Mouse (Mus musculus): ENCODE measurements around the gene Pgpep1l. TPM values are rescaled to one million over a fixed set of nuclear protein-coding genes. Genes with fewer than 3 reads are reported as not detected.

The Pgpep1l gene
- polyA plus RNA-seq, 1 experiment from 2014 or later, result not detected

DNA sequence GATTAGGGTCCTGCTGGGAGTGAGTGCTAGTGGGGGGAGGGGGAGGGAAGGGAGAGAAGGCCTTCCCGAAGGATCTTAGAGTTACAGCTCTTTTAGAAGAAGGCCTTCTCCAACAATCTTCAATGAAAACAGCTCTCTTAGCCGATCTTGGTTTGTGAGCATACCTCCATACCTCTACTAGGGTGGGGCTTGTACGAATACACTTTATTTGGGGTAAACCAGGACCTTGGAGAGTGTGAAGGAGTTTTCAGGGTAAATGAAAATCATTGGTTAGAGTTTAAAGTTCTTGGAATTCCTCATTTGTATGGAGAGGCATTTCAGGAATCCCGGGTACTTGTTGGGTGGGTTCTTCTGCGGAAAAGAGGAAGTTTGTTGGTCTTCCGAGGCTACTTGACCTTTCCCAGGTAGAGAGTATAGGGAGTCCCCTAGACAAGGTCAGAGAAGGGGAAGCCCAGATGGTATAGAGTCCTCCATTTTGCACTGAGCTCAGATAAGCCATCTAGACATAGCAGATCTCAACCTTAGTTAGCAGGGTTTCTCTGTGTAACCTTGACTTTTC lies 4.4 kb downstream of the Pgpep1l start:
- no peak overlapping the region for H3K27ac ChIP-seq (ENCODE audit: low read length)
- no peaks in the 10 kb centered on the region for H3K9me3 ChIP-seq (replicated peaks; ENCODE audit: control insufficient read depth, low read length, poor library complexity, severe bottlenecking)
- 76% methylated on average over 6 of the region's 6 CpGs for WGBS
- H3K4me1 ChIP-seq (ENCODE audit: control insufficient read depth, insufficient read depth, low read length), result peaks cover 9% of the 10 kb centered on the region
- no peaks in the 10 kb centered on the region for H3K36me3 ChIP-seq (ENCODE audit: control insufficient read depth, insufficient read depth, low read length)
- no peak for ATAC-seq
- H3K4me2 ChIP-seq (ENCODE audit: low read length), result no peak overlapping the region
- H3K27me3 ChIP-seq (ENCODE audit: control insufficient read depth, insufficient read depth, low read depth, low read length), result no peaks in the 10 kb centered on the region
- H3K4me3 ChIP-seq (ENCODE audit: low read depth, low read length), result no peak overlapping the region
- H3K9ac ChIP-seq (ENCODE audit: low read depth, low read length), result no peak overlapping the region

DNA sequence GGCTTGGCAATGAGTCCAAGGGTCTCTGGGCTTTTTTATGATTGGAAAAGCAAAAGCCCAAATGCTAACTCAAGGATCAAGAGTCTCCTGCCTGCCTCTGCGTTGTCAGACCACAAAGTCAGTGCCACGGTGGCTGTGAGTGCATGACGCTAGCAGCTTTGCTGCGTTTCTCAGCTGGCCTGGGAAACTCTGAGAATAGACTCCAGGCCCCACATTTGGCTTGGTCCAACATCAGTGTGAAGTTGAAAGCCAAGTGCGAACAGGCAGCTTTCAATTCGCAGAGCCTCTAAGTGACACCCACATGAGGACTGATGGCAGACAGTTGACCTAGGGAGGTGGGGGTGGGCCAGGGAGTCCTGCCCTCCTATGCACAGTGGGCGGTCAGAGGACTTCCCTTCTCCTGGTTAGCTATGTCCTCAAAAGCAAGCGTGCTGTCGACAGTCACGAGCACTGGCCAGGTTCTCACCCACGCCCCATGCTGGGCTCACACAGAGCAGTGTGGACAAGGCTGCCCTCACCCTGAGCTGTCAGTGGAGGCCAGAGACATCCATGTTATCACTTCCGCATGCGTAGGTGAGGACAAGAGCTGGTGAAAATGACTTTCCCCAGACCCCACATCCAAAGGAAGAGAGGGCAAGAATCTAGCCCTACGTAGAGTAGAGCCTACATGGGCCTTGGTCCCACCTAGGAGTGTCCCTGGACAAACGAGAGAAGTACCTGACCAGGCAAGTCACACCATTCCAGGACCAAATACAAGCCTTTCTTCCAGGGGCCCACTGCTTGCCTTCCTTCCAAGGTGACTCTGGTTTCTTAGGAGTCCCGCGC lies 5.5 kb downstream of the Pgpep1l start:
- no peak overlapping the region for H3K27ac ChIP-seq (ENCODE audit: low read length)
- no peaks in the 10 kb centered on the region for H3K27me3 ChIP-seq (ENCODE audit: control insufficient read depth, insufficient read depth, low read depth, low read length)
- no peaks in the 10 kb centered on the region for H3K36me3 ChIP-seq (ENCODE audit: control insufficient read depth, insufficient read depth, low read length)
- no peak overlapping the region for H3K4me2 ChIP-seq (ENCODE audit: low read length)
- H3K4me1 ChIP-seq (ENCODE audit: control insufficient read depth, insufficient read depth, low read length), result no peaks in the 10 kb centered on the region
- 85% methylated on average over 17 of the region's 17 CpGs for WGBS
- no peak overlapping the region for H3K4me3 ChIP-seq (ENCODE audit: low read depth, low read length)
- no peaks in the 10 kb centered on the region for H3K9me3 ChIP-seq (replicated peaks; ENCODE audit: control insufficient read depth, low read length, poor library complexity, severe bottlenecking)
- no peak overlapping the region for H3K9ac ChIP-seq (ENCODE audit: low read depth, low read length)
- ATAC-seq, result no peak

GRCm38 (mm10) chr7:68257767-68258166 lies 6.3 kb downstream of the Pgpep1l start:
- ATAC-seq, result no peak
- no peaks in the 10 kb centered on the region for H3K4me1 ChIP-seq (ENCODE audit: control insufficient read depth, insufficient read depth, low read length)
- H3K9me3 ChIP-seq (replicated peaks; ENCODE audit: control insufficient read depth, low read length, poor library complexity, severe bottlenecking), result no peaks in the 10 kb centered on the region
- H3K27me3 ChIP-seq (ENCODE audit: control insufficient read depth, insufficient read depth, low read depth, low read length), result no peaks in the 10 kb centered on the region
- no peak overlapping the region for H3K4me3 ChIP-seq (ENCODE audit: low read depth, low read length)
- no peak overlapping the region for H3K4me2 ChIP-seq (ENCODE audit: low read length)
- H3K9ac ChIP-seq (ENCODE audit: low read depth, low read length), result no peak overlapping the region
- WGBS, result 58% methylated on average over 2 of the region's 2 CpGs
- no peak overlapping the region for H3K27ac ChIP-seq (ENCODE audit: low read length)
- H3K36me3 ChIP-seq (ENCODE audit: control insufficient read depth, insufficient read depth, low read length), result no peaks in the 10 kb centered on the region

DNA sequence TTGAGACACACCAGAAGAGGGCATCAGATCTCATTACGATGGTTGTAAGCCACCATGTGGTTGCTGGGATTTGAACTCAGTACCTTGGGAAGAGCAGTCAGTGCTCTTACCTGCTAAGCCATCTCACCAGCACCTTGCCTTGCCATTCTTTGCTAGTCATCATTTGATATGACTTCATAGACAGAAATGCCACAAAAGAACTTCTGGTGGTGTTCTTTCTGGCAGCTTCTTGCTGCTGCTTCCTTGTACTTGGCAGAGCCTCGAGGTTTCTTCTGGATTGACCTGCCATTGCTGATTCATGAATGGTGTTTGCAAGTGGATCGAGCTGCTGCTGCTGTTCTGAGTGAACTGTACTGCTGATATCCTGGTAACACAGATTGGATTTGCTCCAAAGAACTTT lies 13.1 kb downstream of the Pgpep1l start:
- Histone ChIP-seq H3K27me3 (ENCODE audit: control insufficient read depth, insufficient read depth, low read depth, low read length) (no peaks in the 10 kb centered on the region), H3K4me1 (ENCODE audit: control insufficient read depth, insufficient read depth, low read length) (no peaks in the 10 kb centered on the region), H3K4me3 (ENCODE audit: low read depth, low read length) (no peak overlapping the region), H3K36me3 (ENCODE audit: control insufficient read depth, insufficient read depth, low read length) (no peaks in the 10 kb centered on the region), H3K4me2 (ENCODE audit: low read length) (no peak overlapping the region), H3K9me3 (replicated peaks; ENCODE audit: control insufficient read depth, low read length, poor library complexity, severe bottlenecking) (no peaks in the 10 kb centered on the region), H3K27ac (ENCODE audit: low read length) (no peak overlapping the region), H3K9ac (ENCODE audit: low read depth, low read length) (no peak overlapping the region)
- ATAC-seq, result no peak
- 90% methylated on average over 3 of the region's 3 CpGs for WGBS

- Histone ChIP-seq H3K27me3 (ENCODE audit: control insufficient read depth, insufficient read depth, low read depth, low read length) (no peaks in the 10 kb centered on the region), H3K9ac (ENCODE audit: low read depth, low read length) (no peak overlapping the region), H3K36me3 (ENCODE audit: control insufficient read depth, insufficient read depth, low read length) (no peaks in the 10 kb centered on the region), H3K9me3 (replicated peaks; ENCODE audit: control insufficient read depth, low read length, poor library complexity, severe bottlenecking) (no peaks in the 10 kb centered on the region), H3K4me3 (ENCODE audit: low read depth, low read length) (no peak overlapping the region), H3K4me1 (ENCODE audit: control insufficient read depth, insufficient read depth, low read length) (no peaks in the 10 kb centered on the region), H3K4me2 (ENCODE audit: low read length) (no peak overlapping the region), H3K27ac (ENCODE audit: low read length) (no peak overlapping the region)
- ATAC-seq, result no peak
- WGBS, result 88% methylated on average over 1 of the region's 1 CpGs
Observed at GRCm38 (mm10) chr7:68250411-68250810, 13.6 kb downstream of the Pgpep1l start.

- Histone ChIP-seq H3K4me2 (ENCODE audit: low read length) (no peak overlapping the region), H3K27me3 (ENCODE audit: control insufficient read depth, insufficient read depth, low read depth, low read length) (no peaks in the 10 kb centered on the region), H3K4me1 (ENCODE audit: control insufficient read depth, insufficient read depth, low read length) (no peaks in the 10 kb centered on the region), H3K4me3 (ENCODE audit: low read depth, low read length) (no peak overlapping the region), H3K9ac (ENCODE audit: low read depth, low read length) (no peak overlapping the region), H3K9me3 (replicated peaks; ENCODE audit: control insufficient read depth, low read length, poor library complexity, severe bottlenecking) (no peaks in the 10 kb centered on the region), H3K27ac (ENCODE audit: low read length) (no peak overlapping the region), H3K36me3 (ENCODE audit: control insufficient read depth, insufficient read depth, low read length) (no peaks in the 10 kb centered on the region)
- 80% methylated on average over 8 of the region's 8 CpGs for WGBS
- no peak for ATAC-seq
Observed at GRCm38 (mm10) chr7:68246249-68246648, 17.8 kb downstream of the Pgpep1l start.

DNA sequence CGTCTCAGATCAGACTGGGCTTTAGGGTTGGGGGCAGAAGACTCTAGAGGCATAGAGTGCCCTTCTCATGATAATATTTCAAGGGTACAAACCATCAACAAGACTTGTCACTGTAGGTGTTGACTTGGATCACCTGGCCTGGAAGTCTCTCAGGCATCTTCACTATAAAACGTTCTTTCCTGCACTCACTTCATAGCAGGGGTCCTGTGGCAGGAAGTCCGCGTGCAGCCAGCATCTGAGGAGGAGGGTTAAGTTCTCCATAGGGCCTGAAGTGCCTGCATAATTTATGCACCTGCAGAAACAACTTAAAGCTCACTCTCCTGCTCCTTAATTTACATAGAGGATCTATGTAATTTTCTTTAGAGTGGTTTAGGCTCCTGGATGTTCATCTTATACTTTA lies 18.4 kb downstream of the Pgpep1l start:
- WGBS, result 50% methylated on average over 4 of the region's 4 CpGs
- H3K4me1 ChIP-seq (ENCODE audit: control insufficient read depth, insufficient read depth, low read length), result no peaks in the 10 kb centered on the region

DNA sequence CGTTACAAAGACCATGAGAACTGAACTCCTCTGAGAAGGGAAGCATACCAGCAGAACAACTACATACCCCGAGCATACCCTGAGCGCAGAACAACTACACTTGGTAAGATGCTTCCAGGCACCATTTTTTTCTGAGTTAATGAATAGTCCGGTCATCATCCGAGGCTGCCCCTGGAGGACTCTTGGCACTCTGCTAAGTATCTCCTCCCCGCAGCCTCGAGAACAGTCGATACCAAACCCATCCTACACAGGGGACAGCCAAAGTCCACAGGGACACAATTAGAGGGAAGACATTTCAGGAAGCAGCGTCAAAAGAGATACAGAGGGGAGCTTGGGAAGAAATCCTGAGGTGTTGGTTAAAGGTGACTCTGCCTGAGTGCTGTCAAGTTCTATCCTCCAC lies 22.8 kb downstream of the Pgpep1l start:
- no peak overlapping the region for H3K4me2 ChIP-seq (ENCODE audit: low read length)
- H3K4me3 ChIP-seq (ENCODE audit: low read depth, low read length), result no peak overlapping the region
- H3K4me1 ChIP-seq (ENCODE audit: control insufficient read depth, insufficient read depth, low read length), result no peaks in the 10 kb centered on the region
- WGBS, result 76% methylated on average over 9 of the region's 9 CpGs
- no peaks in the 10 kb centered on the region for H3K9me3 ChIP-seq (replicated peaks; ENCODE audit: control insufficient read depth, low read length, poor library complexity, severe bottlenecking)
- H3K27me3 ChIP-seq (ENCODE audit: control insufficient read depth, insufficient read depth, low read depth, low read length), result no peaks in the 10 kb centered on the region
- H3K36me3 ChIP-seq (ENCODE audit: control insufficient read depth, insufficient read depth, low read length), result no peaks in the 10 kb centered on the region
- no peak for ATAC-seq
- no peak overlapping the region for H3K9ac ChIP-seq (ENCODE audit: low read depth, low read length)
- H3K27ac ChIP-seq (ENCODE audit: low read length), result no peak overlapping the region

More for the DNA sequence above, 18.4 kb downstream of the Pgpep1l start:
- ATAC-seq, result no peak
- no peaks in the 10 kb centered on the region for H3K9me3 ChIP-seq (replicated peaks; ENCODE audit: control insufficient read depth, low read length, poor library complexity, severe bottlenecking)
- no peak overlapping the region for H3K4me2 ChIP-seq (ENCODE audit: low read length)
- H3K27me3 ChIP-seq (ENCODE audit: control insufficient read depth, insufficient read depth, low read depth, low read length), result no peaks in the 10 kb centered on the region
- no peak overlapping the region for H3K27ac ChIP-seq (ENCODE audit: low read length)
- no peak overlapping the region for H3K4me3 ChIP-seq (ENCODE audit: low read depth, low read length)
- H3K36me3 ChIP-seq (ENCODE audit: control insufficient read depth, insufficient read depth, low read length), result no peaks in the 10 kb centered on the region
- no peak overlapping the region for H3K9ac ChIP-seq (ENCODE audit: low read depth, low read length)

GRCm38 (mm10) chr7:68239220-68239827 lies 24.7 kb downstream of the Pgpep1l start:
- no peak overlapping the region for H3K27ac ChIP-seq (ENCODE audit: low read length)

More at GRCm38 (mm10) chr7:68239220-68239827, 24.7 kb downstream of the Pgpep1l start:
- H3K9me3 ChIP-seq (replicated peaks; ENCODE audit: control insufficient read depth, low read length, poor library complexity, severe bottlenecking), result no peaks in the 10 kb centered on the region
- no peak overlapping the region for H3K4me2 ChIP-seq (ENCODE audit: low read length)
- no peaks in the 10 kb centered on the region for H3K27me3 ChIP-seq (ENCODE audit: control insufficient read depth, insufficient read depth, low read depth, low read length)
- H3K36me3 ChIP-seq (ENCODE audit: control insufficient read depth, insufficient read depth, low read length), result no peaks in the 10 kb centered on the region
- WGBS, result 73% methylated on average over 11 of the region's 11 CpGs
- ATAC-seq, result no peak
- no peak overlapping the region for H3K9ac ChIP-seq (ENCODE audit: low read depth, low read length)
- H3K4me1 ChIP-seq (ENCODE audit: control insufficient read depth, insufficient read depth, low read length), result no peaks in the 10 kb centered on the region
- H3K4me3 ChIP-seq (ENCODE audit: low read depth, low read length), result no peak overlapping the region

Data from midbrain, embryonic 16.5 days (tissue).